Mouse (Mus musculus) adrenal gland, postnatal 4 days (tissue): ENCODE measurements at regions not wholly inside any gene's neighbourhood (a gene's known extent, or its start where the extent isn't known, plus 50 kb on each side); places are given as distances from the start of the nearest gene placed in this dataset.

Experiments
- DNase-seq, 2 experiments: peaks; one replicate each; pipeline ENCODE4 v3.0.0; 2021 to 2022; ENCODE audit warnings: low spot score in 2 of 2, mixed read lengths in 2 of 2

DNA sequence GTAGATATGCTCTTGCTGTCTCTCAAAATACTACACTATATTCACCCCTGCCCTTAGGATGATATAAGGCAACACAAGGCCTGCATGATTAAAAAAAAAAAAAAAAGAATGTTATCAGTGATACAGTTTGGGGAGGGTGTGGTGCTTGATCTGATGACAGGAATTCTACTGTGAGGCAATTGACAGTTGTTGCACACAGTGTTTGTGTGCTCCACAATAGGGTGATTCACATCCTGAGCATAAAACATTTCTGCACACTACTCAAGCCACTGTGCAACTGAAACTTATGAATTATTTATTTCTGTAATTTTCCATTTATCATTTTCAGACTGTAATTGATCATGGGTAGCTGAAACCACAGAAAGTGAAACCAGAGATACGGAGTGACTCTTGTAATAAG, 277.2 kb upstream of the Adgrl4 start:
- DNase-seq = no peak

DNA sequence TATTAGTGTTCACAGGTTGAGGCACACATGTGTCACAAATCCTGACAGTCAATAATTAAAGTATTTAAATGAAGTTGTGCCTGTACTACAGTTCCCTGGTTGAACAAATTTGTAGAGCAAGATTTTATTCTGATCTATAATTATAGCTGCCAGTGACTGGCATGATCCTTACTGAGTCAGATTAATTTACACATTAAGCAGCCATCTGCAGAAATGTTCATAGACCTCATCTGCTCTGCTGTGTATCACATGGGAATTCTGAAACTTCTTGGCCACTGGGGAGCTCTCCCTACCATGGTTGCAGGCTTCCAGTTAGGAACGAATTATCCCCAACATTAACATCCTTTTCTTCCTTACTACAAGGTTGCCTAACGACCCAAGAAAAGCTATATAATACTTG, 255.6 kb upstream of the Adgrl4 start:
- DNase-seq = no peak

- no peak for DNase-seq
Measured at GRCm38 (mm10) chr3:151192092-151192491, 245.6 kb upstream of the Adgrl4 start.

- no peak for DNase-seq
Measured at GRCm38 (mm10) chr3:151210978-151211377, 226.7 kb upstream of the Adgrl4 start.

DNA sequence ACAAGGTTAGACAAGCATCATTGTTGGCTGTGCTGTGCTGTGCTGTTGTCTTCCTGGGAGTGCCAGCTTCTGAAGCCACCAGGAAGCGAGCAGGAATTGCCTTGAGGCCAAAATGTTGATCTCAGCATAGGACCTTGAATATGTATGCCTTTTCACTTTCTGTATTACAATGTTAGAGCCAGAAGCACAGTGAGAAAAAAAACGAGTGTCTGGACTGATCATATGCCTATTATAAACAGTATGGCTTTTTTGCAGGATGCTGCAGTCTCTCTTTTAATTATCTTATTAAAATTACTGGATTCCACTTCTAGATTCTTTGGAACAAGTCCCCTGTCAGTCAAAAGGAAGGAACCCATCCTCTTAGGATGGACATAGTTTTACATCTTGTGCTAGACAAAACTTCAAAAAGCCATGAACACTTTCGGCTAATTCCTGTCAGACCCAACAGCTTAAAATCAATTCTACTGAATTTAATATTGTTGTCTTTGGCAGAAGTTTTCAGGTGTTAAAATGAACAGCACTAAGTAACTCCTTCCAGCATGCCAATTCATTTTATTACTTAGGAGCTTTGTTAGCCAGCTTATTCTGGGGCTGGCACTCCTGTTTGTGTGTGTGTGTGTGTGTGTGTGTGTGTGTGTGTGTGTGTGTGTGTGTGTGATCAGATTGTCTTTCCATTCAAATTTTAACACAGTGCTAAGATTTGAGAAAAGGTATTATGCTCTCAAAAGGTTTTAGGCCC, 220.8 kb upstream of the Adgrl4 start:
- DNase-seq = no peak

- DNase-seq = no peak
Measured at GRCm38 (mm10) chr3:151222407-151222806, 215.3 kb upstream of the Adgrl4 start.

DNA sequence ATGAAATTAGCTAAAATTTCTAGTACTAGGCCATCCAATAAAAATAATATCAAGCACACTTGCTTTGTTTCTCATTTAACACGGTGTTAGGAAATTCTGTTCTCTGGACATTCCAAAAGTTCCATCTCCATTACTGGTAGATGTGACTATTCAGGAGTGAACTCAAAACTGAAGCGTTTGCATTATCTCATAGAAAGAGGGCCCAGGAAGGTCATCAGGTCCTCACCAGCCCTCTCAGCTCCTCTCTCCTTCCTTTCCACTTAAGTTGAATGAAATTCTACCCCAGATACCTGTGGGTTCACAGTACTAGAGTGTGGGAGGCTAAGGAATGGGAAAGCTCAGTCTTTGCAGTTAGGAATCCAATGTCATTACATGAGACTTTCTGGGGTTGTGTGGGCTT, 185.2 kb upstream of the Adgrl4 start:
- no peak for DNase-seq

DNA sequence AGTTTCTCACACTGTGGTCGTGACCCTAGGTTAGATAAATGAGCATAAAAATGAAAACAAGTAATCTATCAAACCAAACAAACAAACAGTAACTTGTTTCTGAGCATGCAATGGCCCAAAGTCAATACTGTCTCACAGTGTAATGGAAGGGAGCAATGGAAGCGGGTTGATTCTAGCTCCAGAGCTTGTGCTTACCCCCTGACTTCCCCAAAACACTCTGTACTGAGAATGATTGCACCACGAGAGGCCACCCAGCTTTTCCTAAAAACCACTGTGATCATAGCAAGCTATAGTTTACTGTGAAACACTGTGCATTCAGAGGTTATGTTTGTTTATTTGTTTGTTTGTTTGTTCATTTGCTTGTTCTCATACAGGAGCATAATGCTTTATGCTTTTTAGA, 174.9 kb upstream of the Adgrl4 start:
- no peak for DNase-seq

DNA sequence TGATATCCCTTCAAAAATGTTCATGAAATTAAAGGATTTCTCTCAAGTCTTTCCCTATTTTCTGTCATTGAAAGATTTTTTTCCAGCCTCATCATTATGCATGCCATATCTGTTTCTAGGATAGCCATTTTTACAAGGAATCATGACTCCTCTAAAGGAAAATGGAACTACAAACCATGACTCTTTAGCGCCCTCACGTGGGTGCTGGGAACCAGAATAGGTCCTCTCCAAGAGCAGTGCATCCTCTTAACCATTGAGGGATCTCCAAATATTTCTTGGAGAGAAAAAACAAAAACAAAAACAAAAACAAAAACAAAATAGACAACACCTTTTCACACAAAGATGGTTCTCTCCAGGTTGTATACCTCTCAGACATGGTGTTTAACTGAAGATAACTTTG, 172.0 kb upstream of the Adgrl4 start:
- DNase-seq = no peak

DNA sequence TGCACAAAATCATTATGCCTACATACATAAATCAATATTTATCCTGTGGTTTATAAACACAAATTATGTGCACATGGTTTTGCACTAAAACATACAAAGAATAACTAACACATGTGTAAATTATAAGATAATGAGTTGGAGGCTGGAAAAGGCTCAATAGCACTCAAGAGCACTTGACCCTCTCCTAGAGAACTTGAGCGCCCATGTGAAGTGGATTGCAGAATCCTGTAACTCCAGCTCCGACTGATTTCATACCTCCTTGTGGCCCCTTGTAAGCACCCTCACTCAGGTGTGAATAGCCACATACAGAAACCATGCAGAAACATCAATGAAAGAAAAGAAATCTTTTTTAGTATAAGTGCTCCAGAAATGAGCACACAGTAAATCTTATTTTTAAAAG, 168.2 kb upstream of the Adgrl4 start:
- DNase-seq = no peak

- no peak for DNase-seq
Measured at GRCm38 (mm10) chr3:151283829-151284228, 153.9 kb upstream of the Adgrl4 start.

DNA sequence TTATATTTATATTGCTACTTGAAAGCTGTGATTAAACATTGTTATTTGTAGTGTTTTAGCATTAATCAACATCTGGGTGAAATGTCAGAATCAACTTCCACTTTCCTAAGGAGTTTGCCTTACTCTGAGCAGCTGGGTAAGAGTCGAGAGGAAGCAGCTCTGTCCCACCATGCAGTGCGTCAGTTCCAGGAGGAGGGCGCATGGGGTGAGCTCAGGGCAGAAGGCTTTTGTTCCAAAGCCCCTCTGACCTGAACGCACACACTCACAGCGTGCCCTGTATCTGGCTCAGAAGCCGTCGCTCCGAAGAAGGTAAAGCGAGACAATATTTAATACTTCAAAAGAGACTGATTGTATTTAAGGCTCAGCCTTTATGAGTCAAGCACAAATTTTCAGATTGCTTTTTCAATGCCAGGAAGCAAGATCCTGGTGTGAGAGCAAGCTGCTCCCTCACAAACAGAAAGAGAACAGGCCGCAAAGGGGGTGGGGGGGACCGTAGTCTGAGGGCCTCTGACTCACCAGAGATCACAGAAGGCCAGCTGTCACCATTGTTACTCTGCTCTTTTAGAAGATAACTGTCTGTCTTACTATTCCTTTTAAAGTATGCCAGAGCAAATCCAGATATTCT, 143.6 kb upstream of the Adgrl4 start:
- peak in 1 of 2 experiments; percentile 20 for DNase-seq

DNA sequence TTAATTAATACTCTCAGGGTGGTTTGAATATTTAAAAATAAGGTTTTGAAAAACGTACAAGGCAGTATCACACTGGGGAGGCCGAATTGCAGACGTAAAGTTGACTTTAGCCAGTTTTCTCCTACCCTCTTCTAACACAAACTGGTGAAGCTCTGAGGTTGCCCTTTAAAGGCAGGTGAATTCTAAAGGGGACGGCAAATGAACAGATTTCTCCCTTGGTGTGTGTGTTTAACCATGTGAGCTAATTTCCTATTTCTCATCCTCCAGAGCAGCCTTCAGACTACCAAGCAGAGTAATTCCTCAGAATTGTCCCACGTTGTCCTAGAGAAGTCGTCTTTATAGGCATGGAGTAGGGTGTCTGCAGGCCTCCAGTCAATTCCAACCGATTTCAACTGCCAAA, 143.1 kb upstream of the Adgrl4 start:
- no peak for DNase-seq

DNA sequence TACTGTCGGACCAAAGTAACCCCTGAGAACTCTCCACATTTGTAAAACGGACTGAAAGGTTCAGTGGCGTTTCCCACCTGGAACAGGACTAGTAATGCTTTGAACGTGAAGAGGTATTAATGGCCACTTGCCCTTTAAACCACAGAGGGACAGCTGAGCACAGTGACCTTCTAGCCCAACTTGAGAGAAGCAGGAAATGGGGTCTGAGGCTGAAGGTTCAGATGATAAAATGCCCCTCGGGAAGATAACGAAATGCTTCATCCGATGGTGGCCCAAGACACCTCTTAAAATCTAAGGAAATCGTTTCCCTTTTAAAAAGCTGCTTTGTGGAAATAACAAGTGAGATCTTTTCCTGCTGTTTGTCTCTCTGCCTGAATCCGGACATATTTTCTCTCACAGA, 142.7 kb upstream of the Adgrl4 start:
- DNase-seq = no peak

DNA sequence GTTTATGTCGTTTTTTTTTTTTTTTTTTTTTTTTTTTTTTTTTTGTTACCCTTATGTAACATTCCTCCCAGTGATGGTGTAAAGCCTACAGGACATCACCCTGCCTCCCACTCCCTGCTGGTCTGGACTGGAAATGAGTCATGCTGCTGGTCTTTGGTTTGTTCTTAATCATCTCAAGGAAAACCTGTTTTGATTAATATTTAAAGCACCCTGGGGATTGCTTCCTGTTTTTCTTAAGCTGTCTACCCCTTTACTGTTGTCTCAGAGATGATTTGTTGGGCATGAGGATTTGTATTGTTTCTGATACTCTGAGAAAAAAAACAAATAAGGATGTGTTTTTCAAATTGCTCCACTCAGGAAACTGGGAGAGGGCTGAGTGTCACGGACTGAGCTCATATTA, 139.4 kb upstream of the Adgrl4 start:
- no peak for DNase-seq

GRCm38 (mm10) chr3:151305402-151305801, 132.3 kb upstream of the Adgrl4 start:
- DNase-seq = no peak

DNA sequence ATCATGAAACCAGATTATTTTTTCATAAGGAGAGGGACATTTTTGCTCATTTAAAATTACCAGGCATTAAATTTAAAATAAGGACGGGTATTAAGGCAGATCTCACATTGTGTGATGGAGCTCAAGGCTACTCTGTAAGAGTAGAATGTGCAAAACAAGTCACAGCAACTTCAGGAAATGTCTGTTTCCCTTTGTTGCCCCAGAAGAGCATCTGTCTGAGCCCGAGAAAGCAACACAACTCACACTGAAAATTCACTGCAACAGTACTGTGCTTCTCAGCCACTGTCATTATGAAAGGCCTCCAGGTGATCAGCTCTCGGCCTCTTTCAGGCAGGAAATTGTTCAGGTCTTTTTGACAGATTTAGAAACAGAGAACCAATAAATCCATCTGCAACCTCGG, 129.7 kb upstream of the Adgrl4 start:
- no peak for DNase-seq

- no peak for DNase-seq
Measured at GRCm38 (mm10) chr3:151323835-151324234, 113.9 kb upstream of the Adgrl4 start.

DNA sequence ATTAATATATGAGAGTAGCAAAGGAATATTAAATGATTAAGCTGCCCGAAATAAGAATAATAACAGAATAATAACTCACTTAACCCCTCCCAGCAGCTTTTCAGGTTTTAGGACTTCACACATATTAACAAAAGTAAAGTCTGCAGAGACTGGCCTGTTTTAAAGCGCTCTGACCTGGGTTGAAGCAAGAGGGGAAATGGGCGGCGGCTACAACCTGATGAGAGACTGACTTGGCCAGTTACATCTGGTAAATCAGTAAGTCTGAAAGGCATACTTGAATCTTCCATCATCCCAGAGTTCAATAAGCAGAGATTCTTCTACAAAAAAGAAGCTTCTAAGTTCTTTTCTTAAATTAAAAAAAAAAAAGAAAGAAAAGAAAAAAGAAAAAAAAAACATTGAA, 107.9 kb upstream of the Adgrl4 start:
- DNase-seq = no peak

DNA sequence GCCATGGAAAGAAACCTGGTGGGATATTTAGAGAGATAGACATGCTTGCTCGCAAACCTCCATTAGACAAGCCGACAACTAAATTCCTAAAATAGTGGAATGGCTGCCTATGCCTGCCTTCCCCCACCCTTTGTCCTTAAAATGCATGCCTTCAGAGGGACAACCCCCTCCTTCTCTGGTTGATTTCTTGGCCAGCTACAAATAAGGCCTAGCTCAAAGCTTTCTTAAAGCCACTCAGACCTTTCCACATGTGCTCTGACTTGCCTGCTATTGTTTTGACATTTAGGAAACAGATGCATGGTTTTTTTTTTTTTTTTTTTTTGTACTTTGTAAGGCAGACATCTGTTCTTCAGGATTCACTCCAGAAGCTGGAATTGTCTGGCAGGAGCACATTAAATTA, 105.8 kb upstream of the Adgrl4 start:
- no peak for DNase-seq

DNA sequence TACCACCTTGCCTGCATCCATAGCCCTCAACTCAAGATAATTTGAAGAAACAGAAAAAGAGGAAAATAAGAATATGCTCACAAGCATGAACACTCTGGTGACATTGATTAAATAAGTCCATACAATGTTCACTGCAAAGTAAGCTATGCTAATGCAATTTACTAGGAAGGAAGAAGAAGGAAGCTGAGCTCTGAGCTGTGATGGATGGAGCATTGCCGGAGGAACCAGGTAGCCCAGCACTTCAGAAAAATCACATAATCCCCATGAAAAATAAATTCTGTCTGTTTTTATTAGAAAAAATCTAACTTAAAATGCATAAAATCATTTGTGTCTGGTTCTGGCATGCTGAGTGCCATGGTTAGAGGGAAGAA, 105.4 kb upstream of the Adgrl4 start:
- DNase-seq = no peak

GRCm38 (mm10) chr3:151332688-151333452, 104.8 kb upstream of the Adgrl4 start:
- no peak for DNase-seq
